Mouse (Mus musculus): ENCODE data around the gene Larp4. TPM values are rescaled to one million over a fixed set of nuclear protein-coding genes. Genes with fewer than 3 reads are reported as not detected.
"Not testable (repeated sequence)": the region's sequence is repeated elsewhere in the genome, so short reads cannot be mapped to it uniquely, and the experiment has no call there.

Gene Larp4
- polyA plus RNA-seq (2012; rRNA removed) = 23.8 and 53.8 TPM in 2 replicates

DNA sequence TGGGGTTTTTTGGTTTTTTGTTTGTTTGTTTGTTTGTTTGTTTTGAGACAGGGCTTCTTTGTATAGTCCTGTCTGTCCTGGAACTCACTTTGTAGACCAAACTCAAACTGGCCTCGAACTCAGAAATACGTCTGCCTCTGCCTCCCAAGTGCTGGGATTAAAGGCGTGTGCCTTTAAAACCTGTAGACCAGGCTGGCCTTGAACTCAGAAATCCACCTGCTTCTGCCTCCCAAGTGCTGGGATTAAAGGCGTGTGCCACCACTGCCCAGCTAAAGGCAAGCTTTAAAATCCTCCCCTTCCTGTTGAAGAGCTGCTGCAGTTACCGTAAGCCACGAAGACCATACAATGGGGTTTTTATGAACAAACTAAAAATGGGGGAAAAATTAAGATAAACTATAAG lies at the start of gene Larp4:
TSS of gene Larp4 (plus strand) at position 301 of the 400 bp plus-strand sequence.
- 86% methylated on average over 6 of the region's 6 CpGs for WGBS
- DNase-seq (ENCODE audit: low read depth, low spot score) = not testable (repeated sequence)

DNA sequence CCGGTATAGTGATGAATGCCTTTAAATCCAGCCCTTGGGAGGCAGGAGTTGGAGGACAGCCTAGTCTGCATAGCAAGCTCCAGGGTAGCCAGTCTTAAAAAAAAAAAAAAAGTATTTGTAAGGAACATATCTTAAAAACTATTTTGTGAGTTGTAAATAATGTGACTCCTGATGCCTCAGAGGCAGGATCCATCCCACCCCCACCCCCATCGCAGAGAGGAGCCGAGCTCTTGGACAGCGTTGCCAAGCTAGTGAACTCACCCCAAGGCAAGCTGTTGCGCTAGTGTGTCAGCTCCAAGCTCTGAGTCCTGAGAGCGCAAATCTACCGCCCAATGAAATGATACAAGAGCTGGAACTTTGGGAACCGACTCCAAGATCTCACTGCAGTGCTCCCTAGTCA lies 38.6 kb upstream of the Larp4 start:
- DNase-seq (ENCODE audit: low read depth, low spot score) = no peak
- 76% methylated on average over 8 of the region's 8 CpGs for WGBS

DNA sequence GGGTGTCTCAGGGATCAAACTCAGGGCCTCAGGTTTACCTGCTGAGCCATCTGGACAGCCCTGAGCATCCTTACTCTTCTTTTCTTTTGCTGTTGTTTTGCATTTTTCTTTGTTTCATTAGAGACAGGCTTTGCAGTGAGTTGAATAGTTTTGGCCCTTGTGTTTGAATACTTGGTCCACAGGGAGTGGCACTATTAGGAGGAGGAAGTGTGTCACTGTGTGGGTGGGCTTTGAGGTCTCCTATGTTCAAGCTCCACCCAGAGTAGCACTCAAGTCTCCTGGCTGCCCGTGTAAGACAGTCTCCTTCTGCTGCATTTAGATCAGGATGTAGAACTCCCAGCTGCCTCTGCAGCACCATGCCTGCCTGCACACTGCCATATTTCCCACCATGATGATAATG lies 35.4 kb upstream of the Larp4 start:
- WGBS = 30% methylated on average over 1 of the region's 1 CpGs

DNA sequence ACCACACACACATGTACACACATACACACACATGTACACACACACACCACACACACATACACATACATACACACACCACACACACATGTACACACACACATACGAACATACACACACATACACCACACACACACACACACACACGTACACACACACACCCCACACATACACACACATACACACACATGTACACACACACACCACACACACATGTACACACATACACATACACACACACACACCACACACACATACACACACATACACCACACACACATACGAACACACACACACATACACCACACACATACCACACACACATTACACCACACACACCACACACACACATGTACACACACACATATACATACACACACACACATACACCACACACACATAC lies 33.2 kb upstream of the Larp4 start:
- WGBS = 91% methylated on average over 3 of the region's 3 CpGs
- no peak for DNase-seq (ENCODE audit: low read depth, low spot score)

More for the DNA sequence above, 35.4 kb upstream of the Larp4 start:
- DNase-seq (ENCODE audit: low read depth, low spot score) = no peak

DNA sequence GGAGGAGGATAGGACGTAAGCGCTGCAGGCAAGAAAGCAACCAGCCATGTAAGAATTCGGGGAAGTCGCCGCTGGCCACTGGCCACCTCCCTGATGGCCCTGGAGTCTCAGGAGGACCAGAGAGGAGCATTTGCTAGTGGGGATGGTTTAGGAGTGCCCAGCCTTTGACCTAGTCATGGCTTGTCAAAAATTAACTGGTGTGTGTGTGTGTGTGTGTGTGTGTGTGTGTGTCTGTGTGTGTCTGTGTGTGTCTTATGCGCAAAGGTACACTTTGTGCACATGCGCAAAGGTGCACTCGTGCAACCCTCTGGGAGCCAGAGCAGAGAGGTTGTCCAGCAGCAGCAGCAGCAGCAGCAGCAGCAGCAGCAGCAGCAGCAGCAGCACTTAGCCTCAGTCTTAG lies 32.0 kb upstream of the Larp4 start:
- 75% methylated on average over 8 of the region's 8 CpGs for WGBS
- no peak for DNase-seq (ENCODE audit: low read depth, low spot score)

DNA sequence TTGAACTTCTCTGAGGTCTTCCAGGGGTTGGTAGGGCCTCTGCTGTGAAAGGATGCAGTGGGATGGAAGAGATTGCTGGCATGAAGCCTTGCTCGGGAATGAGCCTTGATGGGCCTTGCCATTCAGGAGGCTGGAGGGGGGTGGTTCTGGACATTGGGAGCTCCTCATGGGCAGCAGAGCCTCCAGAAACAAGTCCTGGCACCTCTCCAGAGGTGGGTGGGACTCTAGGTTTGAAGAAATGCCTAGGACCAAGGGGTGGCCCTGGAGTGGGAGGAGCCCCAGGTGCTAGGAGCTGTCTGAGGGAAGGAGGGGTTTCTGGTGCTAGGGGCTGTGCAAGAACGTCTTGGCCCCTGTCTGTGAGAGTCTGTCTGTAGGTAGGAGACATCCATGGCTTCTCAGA lies 29.4 kb upstream of the Larp4 start:
- DNase-seq (ENCODE audit: low read depth, low spot score) = no peak
- WGBS = 62% methylated on average over 2 of the region's 2 CpGs

DNA sequence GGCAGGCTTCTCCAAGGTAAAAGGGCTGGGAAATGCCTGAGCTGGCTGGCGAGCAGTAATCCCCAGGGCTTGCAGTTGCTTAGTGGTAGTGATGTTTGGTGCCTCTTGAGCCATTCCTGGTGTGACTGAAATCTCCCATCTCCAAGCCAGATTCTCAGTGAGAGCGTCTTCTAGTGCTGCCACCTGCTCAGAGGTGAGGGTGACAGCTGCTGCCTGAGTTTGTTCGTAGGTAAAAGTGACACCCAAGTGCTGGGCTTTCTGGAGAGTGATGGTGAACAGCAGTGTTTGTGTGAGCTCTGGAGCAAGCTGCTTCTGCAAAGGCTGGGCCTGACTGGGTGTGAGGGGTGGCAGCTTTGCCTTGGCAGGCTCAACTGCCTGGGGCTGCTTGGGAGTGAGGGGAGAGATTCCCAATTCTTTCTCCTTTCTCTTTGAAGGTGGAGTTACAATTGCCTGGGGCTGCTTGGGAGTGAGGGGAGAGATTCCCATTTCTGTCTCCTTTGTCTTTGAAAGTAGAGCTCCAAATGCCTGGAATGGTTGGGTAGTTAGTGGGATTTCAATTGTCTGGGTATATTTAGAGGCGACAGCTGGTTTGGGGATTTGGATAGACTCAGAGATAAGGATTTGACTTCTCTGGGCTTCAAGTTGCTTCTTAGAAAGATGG lies 28.8 kb upstream of the Larp4 start:
- DNase-seq (ENCODE audit: low read depth, low spot score) = no peak
- WGBS = 90% methylated on average over 4 of the region's 4 CpGs

DNA sequence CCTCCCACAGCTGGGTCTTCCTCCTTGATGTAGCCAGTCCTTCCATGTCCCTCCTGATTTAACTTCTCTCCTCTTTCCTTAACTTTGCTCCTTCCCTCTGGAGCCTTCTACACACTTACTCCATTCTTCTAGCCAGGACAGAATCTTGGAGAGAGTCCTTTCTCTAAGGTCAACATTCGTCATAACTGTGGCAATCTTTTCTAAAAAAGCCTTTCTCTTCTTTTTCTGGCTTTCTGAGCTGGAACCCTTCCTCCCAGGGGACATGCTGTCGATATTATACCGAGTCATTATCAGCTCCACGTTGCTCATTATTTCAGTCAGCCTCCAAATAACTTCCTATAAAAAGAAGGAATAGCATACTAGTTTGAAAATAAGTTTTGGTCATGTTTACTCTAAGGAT lies 14.5 kb upstream of the Larp4 start:
- 69% methylated on average over 4 of the region's 4 CpGs for WGBS

DNA sequence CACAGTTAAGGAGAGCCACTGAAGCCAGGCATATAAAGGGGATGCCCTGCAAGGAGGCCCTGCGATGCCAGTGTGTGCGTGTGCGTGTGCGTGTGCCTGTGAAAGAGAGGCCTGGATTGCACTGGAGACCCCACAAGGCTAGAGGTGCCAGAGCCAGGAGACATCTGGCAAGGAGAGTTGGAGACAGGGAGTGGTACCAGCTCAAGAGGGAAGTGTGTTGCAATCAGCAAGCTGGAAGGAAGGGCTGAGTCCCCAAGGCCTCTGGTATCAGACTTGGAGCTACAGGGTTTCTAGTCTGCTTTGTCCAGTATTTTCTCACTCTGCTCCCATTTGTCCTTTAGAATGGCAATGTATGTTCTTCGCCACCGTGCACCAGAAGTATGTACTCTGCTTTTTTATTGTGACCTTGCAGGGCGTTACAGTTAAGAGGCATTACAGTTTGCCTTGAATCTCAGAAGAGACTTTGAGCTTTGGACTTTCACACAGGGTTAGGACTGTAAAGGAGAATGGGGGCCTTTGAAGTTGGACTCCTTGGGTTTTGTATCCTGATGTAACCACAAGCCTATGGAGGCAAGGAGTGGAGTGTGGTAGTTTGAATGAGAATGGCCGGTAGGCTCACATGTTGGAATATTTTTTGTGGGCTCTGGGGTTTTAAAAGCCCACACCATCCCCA lies 4.6 kb upstream of the Larp4 start:
- DNase-seq (ENCODE audit: low read depth, low spot score) = peak; percentile 70
- 35% methylated on average over 8 of the region's 8 CpGs for WGBS

More for the DNA sequence above, 14.5 kb upstream of the Larp4 start:
- no peak for DNase-seq (ENCODE audit: low read depth, low spot score)

DNA sequence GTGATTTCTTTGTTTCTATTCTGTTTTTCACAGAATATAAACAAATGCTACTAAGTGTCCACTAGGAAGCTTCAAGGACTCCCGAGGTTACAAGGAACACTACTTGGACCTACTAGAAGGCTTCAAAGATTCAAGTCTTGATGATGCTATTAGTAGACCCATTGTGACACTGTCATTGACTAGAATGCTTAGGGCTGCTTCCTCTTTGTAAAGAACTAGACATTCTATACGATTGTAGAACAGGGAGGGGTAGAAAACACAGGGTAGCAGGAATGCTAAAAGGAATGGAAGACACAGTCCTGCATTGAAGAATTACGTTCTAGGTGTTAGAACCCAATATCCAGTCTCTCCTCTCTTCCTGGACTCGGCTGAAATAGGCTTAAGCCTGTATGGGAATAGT lies 2.9 kb upstream of the Larp4 start, which contains the start of gene Fam186a:
TSS of gene Fam186a (minus strand) at position 101 of the 400 bp plus-strand sequence.
- WGBS = 82% methylated on average over 4 of the region's 4 CpGs

DNA sequence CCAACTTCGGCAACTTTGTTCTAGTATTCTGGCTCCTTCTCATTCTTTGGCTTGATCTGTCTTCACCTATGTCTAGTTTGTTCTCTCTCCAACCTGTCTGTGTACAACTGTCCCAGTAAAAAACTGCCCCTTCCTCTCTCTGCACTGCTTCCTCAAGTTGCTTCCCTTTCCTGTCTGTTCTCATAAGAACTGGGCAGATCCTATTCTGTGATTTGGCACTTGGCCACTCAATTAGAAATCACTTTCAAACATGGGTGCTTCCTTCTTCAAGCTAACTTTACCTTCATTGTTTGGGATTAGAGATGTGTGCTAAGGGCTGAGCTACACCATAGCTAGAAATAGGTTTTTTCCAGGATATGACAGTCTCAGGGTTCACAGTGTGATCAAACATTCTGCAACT lies 741 bp downstream of the Larp4 start:
- DNase-seq (ENCODE audit: low read depth, low spot score) = no peak
- WGBS = 77% methylated on average over 1 of the region's 1 CpGs

More for the DNA sequence above, 2.9 kb upstream of the Larp4 start, which contains the start of gene Fam186a:
- no peak for DNase-seq (ENCODE audit: low read depth, low spot score)

DNA sequence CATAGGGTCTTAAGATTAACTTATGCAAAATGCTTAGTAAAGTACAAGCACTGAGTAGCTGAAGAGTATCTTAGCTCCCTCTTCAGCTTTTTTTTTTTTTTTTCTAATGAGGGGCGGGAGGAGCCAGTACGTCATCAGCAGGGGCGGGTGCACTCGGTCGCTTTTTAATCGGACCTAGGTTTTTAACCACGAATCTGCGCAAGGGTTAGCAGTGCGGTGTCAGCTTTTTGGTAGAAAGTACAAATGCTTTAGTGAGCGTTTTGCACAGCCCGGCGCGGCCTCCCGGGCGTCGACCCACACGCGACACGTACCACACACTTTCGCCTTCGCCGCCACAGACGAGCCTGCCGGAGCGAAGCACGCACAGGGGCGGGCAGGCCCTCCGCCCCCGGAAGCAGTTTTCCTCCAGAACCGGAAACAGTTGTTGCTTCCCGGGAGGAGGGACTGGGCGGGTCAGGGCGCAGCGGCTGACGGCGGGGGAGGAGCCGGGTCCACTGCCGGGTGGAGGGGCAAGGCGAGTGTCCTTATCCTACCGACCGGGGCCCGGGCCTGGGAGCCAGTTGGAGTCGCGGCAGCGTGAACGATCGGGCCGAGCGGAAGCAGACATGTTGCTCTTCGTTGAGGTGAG lies 2.6 kb downstream of the Larp4 start:
- under 1% methylated on average over 50 of the region's 50 CpGs for WGBS
- DNase-seq (ENCODE audit: low read depth, low spot score) = peak; percentile 79

DNA sequence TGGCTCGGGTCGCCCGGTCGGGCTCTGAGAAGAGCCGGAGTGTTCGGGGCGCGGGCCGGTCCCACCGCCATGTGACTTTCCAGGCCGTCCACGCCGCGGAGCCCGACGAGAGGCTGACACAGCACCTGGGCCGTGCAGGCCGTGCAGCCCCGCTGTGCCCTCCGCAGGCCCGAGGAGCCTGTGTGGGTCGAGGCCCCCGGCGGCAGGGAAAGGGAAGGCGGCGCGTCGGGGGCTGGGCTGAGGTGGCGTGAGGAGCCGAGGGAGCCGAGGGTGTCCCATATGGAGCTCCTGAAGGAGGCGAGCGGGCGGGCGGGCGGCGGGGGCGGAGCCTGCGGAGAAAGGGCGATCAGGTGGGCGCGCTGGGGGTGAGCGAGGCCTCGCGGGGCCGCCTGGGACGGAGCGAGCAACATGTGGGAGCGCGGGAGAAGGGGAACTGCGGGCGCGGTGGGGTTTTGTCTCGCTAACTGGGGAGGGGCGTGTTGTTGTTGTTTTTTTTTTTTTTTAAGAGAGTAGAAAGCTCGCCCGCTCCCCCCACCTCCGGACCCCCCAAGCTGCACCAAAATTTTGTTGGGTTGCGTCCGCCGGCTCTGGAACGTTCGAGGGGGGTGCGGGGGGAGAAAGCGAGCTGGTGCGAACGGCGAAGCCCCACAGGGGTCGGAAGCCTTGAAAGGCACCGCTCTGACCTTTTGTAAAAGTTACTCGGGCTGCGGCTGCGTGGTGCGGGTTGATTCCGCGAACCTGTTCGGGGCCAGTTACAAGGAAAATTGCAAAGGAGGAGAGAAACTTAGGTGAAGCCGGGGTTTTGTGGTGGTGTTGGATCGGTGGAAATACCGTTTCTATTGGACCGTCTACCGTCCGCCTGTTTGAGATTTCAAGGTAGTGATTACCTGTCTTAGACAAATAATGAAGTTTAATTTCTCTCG lies 3.4 kb downstream of the Larp4 start:
- DNase-seq (ENCODE audit: low read depth, low spot score) = no peak
- under 1% methylated on average over 83 of the region's 84 CpGs for WGBS

DNA sequence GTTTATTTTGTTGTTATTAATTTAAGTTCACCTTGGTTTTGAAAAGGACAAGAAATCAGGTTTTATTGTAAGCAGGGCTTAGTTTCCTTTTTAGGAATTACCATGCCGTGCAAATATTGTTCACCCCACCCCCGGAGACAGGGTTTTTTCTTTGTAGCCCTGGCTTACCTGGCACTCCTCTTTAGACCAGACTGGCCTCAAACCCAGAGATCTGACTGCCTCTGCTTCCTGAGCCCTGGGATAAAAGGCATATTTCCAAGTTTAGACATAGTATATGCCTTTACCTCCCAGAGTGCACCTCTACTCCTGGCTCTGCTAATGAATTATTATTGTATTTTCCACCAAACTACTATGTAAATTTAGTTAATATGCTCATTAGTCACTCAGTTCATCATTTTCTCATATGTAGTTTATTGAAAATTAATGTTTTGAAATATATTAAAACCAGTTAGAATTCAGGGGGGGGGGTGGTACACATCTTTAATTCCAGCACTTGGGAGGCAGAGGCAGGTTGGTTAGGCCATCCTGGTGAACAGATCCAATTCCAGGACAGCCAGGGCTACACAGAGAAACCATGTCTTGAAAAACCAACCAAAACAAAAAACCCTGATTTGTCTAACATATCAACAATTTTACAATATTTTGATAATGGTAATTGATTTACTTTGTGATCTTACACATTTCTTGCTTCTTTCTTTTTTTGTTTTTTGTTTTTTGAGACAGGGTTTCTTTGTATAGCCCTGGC lies 4.8 kb downstream of the Larp4 start:
- DNase-seq (ENCODE audit: low read depth, low spot score) = no peak
- WGBS = 15% methylated on average over 2 of the region's 2 CpGs

DNA sequence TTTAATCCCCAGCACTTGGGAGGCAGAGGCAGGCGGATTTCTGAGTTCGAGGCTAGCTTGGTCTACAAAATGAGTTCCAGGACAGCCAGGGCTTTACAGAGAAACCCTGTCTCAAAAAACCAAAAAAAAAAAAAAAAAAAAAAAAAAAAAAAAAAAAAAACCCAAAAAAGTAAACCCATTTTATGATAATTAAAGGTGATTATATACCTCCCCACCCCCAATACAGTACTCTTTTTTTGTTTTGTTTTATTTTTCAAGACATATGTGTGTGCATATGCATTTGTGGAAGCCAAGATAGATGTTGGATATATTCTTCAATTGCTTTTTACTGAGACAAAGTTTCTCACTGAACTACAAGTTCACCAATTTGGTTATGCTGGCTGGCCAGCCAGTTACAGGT lies 6.3 kb downstream of the Larp4 start:
- 76% methylated on average over 2 of the region's 2 CpGs for WGBS
- DNase-seq (ENCODE audit: low read depth, low spot score) = not testable (repeated sequence)

DNA sequence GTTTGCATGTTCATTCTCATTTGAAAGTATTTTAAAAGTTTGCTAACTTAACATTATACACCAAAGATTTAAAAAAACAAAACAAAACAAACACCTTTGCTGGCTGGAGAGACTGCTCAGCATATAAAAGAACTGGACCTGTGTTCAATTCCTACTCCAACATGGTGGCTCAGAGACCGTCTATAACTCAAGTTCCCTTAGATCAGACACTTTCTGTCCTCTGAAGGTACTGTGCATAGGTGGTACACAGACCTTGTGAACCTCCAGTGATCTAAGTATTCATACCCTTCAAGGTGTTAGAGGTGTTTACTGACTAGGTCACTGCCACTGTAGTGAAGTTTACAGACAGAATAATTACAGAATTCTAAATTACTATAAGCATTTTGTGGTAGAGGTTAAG lies 9.4 kb downstream of the Larp4 start:
- no peak for DNase-seq (ENCODE audit: low read depth, low spot score)
- WGBS = 39% methylated on average over 1 of the region's 1 CpGs

DNA sequence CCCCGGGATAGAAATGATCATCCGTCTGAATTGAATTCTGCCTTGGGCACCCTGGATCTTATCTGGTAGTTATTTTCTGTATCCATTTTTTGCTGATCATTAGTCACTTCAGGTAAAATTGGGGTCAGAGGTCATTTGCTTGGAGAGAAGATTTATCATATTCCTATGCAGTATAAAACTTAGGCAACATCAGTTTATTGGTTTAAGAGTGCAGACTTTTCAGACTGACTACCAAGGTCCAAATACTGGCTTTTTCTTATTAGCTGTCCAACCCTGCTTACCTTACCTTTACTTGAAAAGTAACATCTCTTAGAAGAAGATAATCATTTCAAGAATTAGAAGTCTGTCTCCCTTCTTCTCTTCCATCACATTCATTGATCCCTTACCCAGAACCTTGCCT lies 9.8 kb downstream of the Larp4 start:
- no peak for DNase-seq (ENCODE audit: low read depth, low spot score)
- WGBS = 40% methylated on average over 2 of the region's 2 CpGs

DNA sequence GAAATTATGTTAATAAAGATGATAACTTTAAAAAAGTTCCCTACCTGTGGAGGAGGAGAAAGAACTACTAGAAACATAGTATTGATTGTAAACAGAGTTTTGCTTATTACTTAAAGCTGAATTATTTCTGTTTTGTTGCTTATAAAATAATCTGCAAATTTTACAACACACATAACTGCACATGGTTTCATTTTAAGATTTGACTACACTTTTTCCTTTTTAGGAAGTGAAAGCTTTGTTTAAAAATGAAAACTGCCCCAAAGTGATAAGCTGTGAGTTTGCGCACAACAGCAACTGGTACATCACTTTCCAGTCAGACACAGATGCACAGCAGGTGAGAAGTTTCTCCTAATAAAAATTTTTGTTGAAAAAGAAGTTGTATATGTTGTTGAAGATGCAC lies 23.2 kb downstream of the Larp4 start:
- WGBS = 90% methylated on average over 1 of the region's 1 CpGs
- DNase-seq (ENCODE audit: low read depth, low spot score) = no peak

DNA sequence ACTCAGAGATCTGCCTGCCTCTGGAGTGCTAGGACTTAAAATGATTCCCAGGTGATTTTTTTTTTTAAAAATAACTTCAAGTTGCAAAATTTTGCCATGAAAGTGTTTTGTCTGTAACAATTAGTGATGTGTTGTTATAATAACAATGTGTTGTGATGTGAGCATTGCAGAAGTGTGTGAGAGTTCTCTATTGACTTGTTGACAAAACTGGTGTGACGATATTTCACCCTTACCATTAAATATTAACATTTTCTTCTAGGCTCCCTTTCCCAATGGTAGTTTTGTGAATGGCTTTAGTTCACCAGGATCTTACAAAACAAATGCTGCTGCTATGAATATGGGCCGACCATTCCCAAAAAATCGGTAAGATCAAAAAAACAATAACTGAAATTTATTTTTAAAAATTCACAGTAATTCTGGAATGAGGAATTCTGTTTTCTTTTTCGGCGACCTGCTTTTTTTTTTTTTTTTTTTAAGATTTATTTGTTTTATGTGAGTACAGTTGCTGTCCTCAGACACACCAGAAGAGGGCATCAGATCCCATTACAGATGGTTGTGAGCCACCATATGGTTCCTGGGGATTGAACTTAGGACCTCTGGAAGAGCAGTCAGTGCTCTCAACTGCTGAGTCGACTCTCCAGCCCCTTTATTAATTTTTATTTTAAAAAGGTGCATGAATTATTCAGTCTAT lies 27.4 kb downstream of the Larp4 start:
- 89% methylated on average over 6 of the region's 6 CpGs for WGBS
- DNase-seq (ENCODE audit: low read depth, low spot score) = no peak

Data from large intestine, adult 2 months (tissue).